Mouse (Mus musculus) left cerebral cortex, postnatal 14 days (tissue): ENCODE results near the gene Tomm22. TPM values are rescaled to one million over a fixed set of nuclear protein-coding genes. Genes with fewer than 3 reads are reported as not detected.
"Not testable (repeated sequence)": the region's sequence is repeated elsewhere in the genome, so short reads cannot be mapped to it uniquely, and the experiment has no call there.

Experiments
- DNase-seq, 2 experiments: peaks; one replicate each; pipeline ENCODE4 v3.0.0; 2021 to 2022; ENCODE audit warnings: low spot score in 2 of 2, mixed read lengths in 1 of 2
- intact Hi-C: fragments of 180-260 bp; cut with DNase I; formaldehyde crosslinking; loops from one replicate; pipeline ENCODE4 v1.15.1; 2025
- long read RNA-seq, 2 experiments: library from polyadenylated mRNA; stranded (forward); transcript quantifications; one replicate each; pipeline ENCODE4 v2.0.0; 2021
- total RNA-seq, 2 experiments: library from RNA; stranded (reverse); gene quantifications; 2 replicates each; pipeline ENCODE4 v1.2.3; 2021

Tomm22 gene
- 10 to 100 TPM; 97.8 to 99.7 TPM for total RNA-seq
- long read RNA-seq, experiment 1, transcript Tomm22-201 (4 exons, 1,569 nt): major isoform, 86 of 90 reads
- long read RNA-seq, experiment 1, partial matches to known transcripts: 0 of 90 reads
- long read RNA-seq, experiment 1, other reads (novel, unspliced or antisense): 0 of 90 reads
- long read RNA-seq, experiment 2, transcript Tomm22-201 (4 exons, 1,569 nt): major isoform, 72 of 75 reads
- long read RNA-seq, experiment 2, partial matches to known transcripts: 2 of 75 reads
- long read RNA-seq, experiment 2, other reads (novel, unspliced or antisense): 0 of 75 reads

DNA sequence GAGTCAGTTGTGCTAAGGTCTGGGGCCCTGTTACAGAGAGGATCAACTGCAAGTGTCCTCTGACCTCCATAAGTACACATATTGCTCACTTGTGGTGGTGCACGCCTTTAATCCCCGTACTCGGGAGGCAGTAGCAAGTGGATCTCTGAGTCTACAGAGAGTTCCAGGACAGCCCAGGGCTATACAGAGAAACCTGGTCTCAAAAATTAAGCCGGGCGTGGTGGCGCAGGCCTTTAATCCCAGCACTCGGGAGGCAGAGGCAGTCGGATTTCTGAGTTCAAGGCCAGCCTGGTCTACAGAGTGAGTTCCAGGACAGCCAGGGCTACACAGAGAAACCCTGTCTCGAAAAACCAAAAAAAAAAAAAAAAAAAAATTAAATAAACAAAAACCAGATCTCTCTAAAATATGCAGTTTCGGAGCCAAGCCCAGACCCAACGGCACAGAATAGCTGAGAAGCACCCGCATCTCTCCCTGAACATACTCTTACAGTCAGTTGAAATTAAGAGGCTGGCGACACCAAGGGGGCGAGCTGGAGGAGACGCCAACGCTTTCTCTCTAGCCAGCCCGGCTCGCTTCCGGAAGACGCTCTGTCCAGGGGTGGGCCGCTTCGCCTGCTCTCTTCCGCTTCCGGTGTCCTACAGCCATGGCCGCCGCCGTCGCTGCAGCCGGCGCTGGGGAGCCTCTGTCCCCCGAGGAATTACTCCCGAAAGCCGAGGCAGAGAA lies at the start of gene Tomm22:
Tomm22 (plus strand) TSS at position 613 of the 723 bp plus-strand sequence.
- intact Hi-C loops: loop anchor here (2.0 kb wide), 1 partner anchor 16 kb away; the partner anchor contains the start of gene Josd1
- peak; percentile 90 to 92 for DNase-seq

DNA sequence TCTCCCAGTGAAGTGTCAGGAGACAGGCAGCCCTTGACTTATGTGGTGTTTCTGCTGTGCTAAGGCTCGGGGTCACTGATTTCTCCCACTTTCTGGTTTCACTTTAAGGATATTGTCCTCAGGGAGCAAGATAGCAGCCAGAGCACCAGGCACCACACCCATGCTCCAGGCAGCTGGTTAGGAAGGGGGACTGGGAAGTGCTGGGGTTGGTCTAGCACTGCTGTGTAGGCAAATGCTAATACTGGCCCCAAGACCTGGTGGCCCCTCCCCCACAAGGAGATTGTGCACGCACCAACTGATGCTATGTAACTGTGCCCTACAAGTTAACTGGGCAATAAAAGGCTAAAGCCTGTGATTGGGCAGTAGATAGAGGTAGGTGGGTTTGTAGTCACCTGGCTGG lies 40.2 kb upstream of the Tomm22 start:
- DNase-seq: no peak
- intact Hi-C loops: no loop called here

DNA sequence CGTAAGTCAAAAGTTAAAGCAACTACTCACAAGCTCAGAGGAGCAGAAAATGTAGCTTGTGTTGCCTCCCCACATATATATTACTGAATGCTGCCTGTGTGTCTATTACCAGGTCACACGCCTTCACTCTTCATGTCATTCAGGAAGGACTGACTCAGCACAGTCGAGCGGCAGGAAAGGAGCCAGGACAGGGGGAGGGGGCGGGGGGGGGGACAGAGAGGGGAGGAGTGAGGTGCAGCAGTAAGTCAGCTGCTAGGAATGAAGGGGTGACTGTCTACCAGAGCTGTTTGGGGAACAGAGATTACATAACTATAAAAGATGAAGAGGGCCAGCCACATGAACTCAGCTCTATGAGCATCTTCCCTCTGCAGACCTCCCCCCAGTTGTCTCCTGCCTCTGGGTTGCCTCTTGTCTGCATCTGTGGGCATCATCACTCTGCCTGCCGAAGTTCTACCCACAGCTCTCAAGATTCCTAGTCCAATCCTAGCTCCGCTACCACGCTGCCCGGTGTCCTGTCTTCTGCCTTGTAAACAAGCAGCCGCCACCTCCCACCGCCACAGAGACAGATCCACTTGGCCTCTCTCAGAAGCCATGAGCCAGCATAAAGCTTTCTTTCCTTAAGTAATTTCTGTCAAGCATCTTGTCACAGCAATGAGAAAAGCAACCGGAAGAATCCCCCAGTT lies 29.4 kb upstream of the Tomm22 start:
- intact Hi-C loops: no loop called here
- peak in 1 of 2 experiments; percentile 45 for DNase-seq

DNA sequence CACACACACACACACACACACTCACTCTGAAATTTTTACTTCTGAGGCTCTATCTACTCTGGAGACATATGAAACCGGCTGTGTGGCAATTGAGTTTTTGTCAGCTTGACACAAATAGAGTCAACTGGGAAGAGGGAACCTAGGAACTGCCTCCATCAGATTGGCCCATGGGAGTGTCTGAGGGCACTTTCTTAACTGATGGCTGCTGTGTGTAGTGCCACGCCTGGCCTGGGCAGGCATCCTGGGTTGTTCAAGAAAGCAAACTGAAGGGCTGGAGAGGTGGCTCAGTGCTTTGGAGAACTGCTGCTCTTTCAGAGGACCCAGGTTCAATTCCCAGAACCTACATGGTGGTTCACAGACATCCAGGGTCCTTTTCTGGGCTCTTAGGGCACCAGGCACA lies 25.2 kb upstream of the Tomm22 start:
- no peak for DNase-seq
- intact Hi-C loops: no loop called here

DNA sequence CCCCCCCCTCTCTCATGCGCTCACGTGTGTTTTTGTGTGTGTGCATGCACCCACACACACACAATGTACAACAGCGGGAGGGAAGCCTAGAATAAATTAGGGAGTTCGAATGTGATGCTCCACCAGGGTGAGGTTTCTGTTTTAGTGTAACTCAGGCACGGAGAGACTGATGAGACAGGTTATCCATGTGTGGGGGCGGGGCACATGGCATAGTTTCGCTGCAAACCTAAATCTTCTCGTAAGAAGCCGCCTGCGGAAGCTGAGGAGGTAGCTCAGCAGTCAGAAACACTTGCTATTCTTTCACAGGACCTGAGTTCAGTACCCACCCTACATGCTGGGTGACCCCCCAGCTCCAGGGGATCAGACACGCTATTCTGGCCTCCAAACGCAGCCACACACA lies 22.5 kb upstream of the Tomm22 start:
- peak; percentile 51 to 54 for DNase-seq
- intact Hi-C loops: no loop called here

DNA sequence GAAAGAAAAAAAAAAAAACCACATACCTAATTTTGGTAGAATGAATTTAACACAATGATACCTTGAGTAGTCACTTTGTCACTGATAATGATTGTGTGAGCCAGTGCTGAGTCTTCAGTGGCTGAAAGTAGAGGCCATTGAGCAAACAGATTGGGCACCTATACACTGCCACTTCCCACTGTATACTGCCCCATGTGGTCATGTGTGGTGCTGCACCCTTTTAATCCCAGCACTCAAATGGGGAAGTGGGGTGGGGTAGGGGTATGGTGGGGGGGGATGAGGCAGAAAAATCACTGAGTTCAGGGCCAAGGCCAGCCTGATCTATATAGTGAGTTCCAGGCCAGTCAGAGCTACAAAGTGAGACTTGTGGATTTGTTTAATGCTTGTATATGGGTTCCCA lies 20.1 kb upstream of the Tomm22 start:
- intact Hi-C loops: no loop called here
- DNase-seq: no peak

DNA sequence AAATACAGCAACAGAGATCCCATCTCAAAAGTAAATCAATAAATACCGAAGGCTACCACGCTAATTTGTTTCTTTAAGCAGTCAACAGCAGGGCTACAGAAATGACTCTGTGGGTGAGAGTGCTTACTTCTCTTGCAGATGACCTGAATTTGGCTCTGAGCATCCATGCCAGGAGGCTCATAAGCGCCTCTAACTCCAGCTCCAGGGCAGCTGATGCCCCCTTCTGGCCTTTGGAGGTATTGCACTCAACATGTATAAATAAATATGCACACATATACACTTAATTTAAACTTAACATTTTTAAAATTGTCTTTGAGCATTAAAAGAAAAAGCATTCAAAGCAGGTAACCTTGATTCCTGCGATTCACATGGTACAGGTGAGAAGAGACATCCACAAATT lies 19.2 kb upstream of the Tomm22 start:
- no peak for DNase-seq

DNA sequence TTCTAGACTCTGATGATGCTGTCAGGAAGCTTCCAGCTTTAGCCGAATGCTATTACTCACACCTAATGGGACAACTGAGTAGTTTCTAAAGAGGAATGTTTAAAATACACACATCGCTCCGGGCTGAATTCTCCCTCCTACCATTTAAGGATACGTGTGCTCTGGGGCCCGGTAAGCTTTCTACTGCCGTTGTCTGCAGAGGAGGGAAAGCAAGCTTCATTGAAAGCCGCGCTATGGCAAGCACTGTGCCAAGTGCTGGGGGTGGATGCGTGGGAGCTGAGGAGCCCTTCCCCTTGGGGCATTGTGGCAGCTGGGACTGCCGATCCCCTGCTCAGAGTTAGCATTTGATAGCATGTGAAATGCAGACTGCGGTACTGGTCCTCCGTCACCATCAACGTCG lies 14.2 kb upstream of the Tomm22 start:
- intact Hi-C loops: no loop called here

More for the DNA sequence above, 19.2 kb upstream of the Tomm22 start:
- intact Hi-C loops: no loop called here

DNA sequence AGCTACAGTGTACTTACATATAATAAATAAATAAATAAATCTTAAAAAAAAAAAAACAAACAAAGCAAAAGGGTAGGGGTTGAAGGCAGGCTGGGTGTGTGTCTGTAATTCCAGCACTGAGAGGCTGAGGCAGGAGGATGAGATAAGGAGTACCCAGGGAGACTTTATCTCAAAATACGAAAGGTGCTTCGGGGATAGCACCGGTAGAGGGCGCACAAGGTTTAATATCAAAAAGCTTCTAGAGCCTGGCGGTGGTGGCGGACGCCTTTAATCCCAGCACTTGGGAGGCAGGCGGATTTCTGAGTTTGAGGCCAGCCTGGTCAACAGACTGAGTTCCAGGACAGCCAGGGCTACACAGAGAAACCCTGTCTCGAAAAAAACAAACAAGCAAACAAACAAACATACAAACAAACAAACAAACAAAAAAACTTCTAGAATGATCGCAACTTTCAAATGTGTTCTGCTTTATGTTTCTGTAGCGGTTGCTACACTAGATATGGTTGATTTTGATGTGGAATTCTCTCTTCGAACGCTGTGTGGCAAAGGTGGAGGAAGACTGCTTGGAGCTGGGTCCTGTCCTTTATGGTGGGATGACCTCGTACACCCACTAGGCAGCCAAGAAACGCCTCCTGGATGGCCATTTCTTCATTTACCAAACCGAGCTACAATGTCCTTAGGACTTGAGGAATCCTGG lies 12.7 kb upstream of the Tomm22 start:
- peak; percentile 90 to 91 for DNase-seq
- intact Hi-C loops: no loop called here

More for the DNA sequence above, 14.2 kb upstream of the Tomm22 start:
- DNase-seq: peak in 1 of 2 experiments; percentile 47

DNA sequence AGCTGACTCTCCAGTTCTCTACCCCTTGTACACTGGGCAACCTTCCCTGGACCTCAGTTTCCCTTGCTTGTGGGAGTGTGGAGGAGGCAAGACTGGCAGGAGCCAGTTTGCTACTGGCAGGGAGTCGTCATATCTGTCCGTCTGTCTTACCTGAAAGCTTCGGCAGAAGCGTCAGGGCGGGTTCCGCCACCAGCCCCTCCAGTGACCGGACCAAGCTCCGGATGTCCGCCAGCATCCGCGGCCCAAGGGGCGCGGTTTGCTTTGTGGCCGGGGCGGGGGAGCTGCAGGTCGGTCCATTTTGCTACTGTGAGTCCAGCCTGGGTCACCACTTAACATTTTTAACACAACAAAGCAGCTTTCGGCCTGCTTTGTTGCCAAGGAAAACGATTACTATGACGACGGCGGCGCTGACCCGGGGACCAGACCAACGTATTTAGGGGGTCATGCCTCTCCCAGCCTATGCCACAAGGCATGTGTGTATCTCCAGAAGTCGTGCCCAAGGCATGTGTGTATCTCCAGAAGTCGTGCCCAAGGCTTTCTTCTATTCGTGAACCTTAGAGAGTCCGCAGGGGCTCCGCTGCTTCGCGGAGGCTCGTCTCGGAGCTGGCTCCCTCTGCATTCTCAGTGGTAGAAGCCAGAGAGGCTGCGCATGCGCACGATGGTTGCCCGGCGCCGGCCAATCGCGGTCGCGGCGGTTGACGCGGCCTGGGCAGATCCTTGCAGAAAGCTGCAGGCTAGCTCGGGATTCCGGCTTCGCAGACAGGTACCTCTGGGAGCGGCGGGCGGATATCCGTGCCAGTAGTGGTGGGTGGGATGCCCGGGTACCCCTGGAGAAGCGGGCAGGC lies 11.9 kb upstream of the Tomm22 start, which contains the start of the genes Fam227a and Cby1:
Fam227a (minus strand) TSS at position 426 of the 845 bp plus-strand sequence.
Cby1 (plus strand) TSS at position 669 of the 845 bp plus-strand sequence.
- DNase-seq: peak; percentile 96 to 98
- intact Hi-C loops: no loop called here

DNA sequence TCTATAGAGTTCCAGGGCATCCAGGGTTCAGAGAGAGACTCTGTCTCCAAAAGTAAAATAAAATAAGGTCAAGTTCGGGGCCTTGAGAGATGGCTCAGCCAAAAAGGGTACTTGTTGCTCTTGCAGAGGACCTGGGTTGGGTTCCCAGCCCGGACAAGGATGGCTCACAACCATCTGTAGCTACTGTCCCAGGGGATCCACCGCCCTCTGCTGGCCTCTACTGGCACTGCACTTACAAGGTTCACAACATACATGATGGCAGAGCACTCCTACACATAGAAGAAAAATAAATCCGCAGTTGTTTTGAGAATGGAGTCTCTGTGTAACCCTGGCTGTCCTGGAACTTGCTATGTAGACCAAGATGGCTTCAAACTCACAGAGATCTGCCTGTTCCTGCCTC lies 8.8 kb upstream of the Tomm22 start:
- intact Hi-C loops: no loop called here
- DNase-seq: peak in 1 of 2 experiments; percentile 65

DNA sequence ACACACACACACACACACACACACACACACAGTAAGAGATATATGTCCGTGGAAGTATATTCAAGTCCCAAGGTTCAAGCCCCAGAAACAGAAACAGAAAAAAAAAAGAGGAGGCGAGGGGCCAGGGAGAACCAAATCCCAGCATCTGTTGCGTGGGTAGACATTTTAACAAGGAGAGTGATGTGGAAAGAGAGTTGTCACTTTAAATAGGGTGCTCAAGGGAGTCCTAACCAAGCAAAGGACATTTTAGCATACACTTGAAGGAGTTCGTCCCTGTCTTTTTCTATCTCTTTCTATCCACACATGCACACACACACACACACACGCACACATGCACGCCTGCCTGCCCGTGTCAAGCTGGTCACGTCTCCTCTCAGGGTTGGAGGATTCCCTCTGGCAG lies 6.0 kb upstream of the Tomm22 start:
- DNase-seq: peak; percentile 57 to 79
- intact Hi-C loops: no loop called here

DNA sequence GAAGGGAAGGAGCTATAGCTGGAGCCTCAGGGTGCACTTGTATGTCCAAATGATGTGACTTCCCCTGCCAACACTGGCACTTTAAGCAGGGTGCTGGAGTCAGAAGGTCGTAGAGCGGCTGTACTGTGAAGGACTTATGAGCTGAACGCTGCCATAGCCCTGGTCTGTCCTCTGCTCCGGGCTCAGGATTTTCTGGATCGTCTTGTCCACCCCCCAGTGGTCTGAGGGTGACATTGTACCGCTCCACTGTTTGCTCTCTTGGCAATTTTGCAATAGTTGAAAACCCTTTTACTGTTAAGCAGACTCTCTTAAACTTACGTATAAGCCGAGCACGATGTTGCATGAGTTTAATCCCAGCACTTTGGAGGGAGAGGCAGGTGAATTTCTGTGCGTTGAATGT lies 1.5 kb upstream of the Tomm22 start:
- DNase-seq: no peak
- intact Hi-C loops: no loop called here

DNA sequence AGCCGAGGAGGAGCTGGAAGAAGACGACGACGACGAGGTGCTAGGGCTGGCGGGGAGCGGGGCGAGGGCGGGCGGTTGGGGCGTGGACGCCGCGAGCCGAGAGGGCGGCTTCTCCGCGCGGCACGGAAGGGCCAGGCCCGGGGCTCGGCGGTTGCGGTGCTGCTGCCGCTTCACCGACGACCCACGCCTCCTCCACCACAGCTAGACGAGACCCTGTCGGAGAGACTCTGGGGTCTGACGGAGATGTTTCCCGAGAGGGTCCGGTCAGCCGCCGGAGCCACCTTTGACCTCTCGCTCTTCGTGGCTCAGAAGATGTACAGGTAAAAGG lies 275 bp downstream of the Tomm22 start:
- intact Hi-C loops: loop anchor here (2.0 kb wide), 1 partner anchor 16 kb away; the partner anchor contains the start of gene Josd1
- DNase-seq: no peak

DNA sequence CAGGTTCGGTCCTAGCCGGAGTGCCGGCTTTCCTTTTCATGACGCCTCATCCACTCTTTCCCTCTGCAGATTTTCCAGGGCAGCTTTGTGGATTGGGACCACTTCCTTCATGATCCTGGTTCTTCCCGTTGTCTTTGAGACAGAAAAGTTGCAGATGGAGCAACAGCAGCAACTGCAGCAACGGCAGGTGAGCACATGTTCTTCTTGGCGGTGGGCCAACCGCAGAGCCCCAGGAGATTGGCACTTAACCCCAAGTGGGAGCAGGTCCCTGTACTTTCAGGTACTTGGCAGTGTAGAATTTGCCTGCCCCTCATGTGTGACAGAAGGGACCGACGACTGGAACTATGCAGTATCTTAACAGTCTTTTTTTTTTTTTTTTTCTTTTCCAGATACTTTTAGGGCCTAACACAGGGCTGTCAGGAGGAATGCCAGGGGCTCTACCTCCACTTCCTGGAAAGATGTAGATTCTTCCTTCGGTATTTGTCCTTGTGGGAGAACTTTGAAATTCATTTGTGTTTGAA lies 1.2 kb downstream of the Tomm22 start:
- DNase-seq: not testable (repeated sequence)
- intact Hi-C loops: loop anchor here (2.0 kb wide), 1 partner anchor 15 kb away; the partner anchor contains the start of gene Josd1

DNA sequence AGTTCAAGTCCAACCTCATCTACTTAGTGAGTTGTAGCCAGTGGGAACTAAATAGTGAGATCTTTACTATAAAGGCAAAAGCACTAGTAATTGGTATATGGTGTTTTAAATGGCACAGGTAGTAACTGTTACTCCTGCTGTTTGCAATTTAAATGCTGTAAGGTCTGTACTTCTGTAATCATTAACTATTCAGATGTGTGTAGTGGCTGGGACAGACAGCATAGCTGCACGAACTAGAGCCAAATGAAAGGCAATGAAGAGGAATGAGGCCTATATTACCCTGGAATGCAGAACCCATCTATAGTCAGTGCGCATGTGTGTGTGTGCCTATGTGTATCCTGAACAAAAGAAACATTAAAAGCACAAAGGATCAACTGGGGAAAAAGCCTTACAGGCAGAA lies 7.3 kb downstream of the Tomm22 start:
- intact Hi-C loops: no loop called here
- no peak for DNase-seq

DNA sequence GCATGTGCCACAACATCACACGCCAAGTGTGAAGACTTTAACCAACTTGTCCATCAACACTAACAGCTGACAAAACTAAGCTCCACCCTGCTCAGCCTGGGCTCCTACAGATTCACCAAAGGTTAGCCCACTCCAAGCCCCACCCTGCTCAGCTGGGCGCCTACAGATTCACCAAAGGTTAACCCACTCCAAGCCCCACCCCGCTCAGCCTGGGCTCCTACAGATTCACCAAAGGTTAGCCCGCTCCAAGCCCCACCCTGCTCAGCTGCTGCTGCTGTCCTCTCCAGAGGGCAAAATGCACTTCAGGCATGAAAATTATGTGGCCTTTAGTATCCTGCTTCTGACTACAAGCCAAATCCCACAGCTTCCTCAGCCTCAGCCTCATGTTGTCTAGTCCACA lies 11.3 kb downstream of the Tomm22 start:
- no peak for DNase-seq
- intact Hi-C loops: no loop called here

DNA sequence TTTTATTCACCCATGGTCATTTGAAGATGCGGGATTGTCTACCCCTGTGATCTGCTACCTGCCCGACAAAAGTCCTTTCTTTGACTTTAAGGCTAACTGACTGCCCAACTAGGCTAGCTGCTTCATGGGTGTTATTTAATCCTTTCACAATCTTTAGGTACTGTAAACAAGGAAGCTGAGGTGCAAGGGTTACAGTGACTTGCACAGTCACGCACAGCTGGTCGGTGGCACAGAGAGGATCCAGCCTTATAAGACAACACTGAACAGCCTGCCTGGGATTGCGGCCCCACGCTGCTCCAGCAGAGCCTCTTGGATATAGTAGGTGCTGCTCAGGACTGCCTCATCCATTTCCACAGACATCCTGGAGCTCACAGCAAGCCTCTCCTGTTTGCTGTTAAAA lies 12.5 kb downstream of the Tomm22 start:
- no peak for DNase-seq
- intact Hi-C loops: no loop called here
